Mouse (Mus musculus): ENCODE results near the gene Usp22. TPM values are rescaled to one million over a fixed set of nuclear protein-coding genes. Genes with fewer than 3 reads are reported as not detected.

Usp22 gene
- polyA plus RNA-seq, 1 experiment from 2014 or later = 344 TPM

DNA sequence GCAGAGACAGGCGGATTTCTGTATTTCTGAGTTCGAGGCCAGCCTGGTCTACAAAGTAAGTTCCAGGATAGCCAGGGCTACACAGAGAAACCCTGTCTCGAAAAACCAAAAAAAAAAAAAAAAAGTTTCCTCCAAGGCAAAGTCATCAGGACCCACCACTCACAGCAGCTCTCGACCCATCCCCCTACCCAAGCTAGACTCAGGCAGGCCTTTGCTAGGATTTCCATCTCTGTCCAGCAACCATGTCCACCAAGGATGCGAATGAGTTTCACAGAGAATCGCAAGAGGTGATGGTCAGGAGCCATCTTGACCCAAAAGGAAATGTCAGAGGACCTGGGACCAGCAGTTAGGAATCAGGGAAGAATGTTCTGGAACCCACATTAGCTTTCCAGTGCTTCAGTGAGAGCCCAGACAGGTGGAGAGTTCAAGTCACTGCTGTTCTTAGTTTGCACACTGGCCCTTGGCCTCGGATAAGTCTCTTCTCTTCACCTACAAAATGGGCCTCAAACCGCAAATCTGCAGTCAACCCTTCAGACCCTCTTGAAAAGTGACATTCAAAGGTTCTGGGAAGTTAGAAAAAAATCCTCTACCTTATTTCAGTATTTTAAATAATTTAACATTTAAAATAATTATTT is 47.3 kb downstream of the Usp22 start:
- no peak overlapping the region for H3K27ac ChIP-seq
- no peak overlapping the region for H3K4me2 ChIP-seq (replicated peaks)
- H3K4me3 ChIP-seq = no peak overlapping the region
- H3K9ac ChIP-seq = no peak overlapping the region
- H3K9me3 ChIP-seq (replicated peaks) = no peaks in the 10 kb centered on the region
- no peaks in the 10 kb centered on the region for H3K4me1 ChIP-seq
- WGBS = 91% methylated on average over 8 of the region's 8 CpGs
- ATAC-seq (ENCODE audit: low FRiP score) = no peak
- no peaks in the 10 kb centered on the region for H3K27me3 ChIP-seq
- no peaks in the 10 kb centered on the region for H3K36me3 ChIP-seq

DNA sequence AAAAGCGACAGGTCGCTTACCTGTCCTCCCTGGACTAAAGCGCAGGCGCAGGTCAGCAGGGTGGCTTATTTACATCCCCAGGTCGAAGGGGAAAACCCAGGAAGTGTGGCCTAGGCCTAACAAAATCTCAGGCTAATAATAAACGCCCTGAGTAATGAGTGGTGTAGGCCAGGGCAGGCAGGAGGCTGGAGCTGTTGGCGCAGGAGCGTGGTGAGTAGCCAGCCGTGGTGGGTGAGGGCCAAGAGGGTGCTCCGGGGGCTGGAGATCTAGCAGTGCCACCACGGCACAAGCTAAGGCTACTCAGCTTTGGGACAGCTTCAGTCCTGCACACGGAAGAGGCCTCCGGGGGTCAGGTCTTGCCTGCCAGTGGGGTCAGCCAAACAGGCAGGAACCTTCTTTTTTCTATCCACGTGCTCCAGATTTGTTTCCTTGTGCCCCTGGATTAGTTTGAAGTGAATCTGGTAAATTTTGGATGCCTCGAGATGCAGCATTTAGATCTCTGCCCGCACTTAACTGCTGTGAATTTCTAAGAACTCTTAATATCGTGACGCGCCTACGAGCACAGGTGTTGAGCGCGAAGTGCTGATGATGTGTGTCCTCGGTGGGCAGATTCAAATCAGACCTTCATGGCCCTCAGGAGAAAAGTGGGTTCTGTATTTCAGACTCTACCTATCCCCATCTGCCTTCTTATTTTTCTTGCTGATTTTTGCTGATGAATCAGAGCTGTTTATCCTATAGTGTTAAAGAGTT is 48.1 kb downstream of the Usp22 start, which contains the start of gene Tnfrsf13b:
Gene Tnfrsf13b (plus strand): TSS at position 150 of the 750 bp plus-strand sequence.
- Histone ChIP-seq H3K4me2 (replicated peaks) (no peak within 1 kb of the TSS), H3K27ac (no peak within 1 kb of the TSS), H3K4me3 (no peak within 1 kb of the TSS), H3K36me3 (no peaks in the 10 kb centered on the region), H3K9me3 (replicated peaks) (no peaks in the 10 kb centered on the region), H3K9ac (no peak within 1 kb of the TSS), H3K27me3 (no peaks in the 10 kb centered on the region), H3K4me1 (no peaks in the 10 kb centered on the region)
- ATAC-seq (ENCODE audit: low FRiP score) = no peak
- WGBS = 84% methylated on average over 23 of the region's 23 CpGs

DNA sequence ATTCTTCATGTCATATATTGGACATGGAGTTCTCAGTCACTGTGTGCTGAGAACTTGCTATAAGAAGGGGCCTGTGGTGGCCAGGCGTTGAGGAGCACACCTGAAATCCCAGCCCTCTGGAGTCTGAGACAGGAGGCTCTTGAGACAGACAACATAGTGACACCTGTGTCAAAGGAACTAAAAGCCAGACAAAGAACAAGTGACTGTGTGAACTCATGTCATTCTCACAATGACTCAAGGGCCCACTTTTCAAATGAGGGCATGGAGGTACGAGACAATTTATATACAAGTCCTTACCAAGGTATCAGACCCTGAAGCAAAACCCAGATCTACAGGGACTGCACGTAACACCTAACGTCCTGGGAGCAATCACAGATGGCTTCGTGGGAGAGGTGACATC is 48.9 kb downstream of the Usp22 start:
- no peaks in the 10 kb centered on the region for H3K9me3 ChIP-seq (replicated peaks)
- no peaks in the 10 kb centered on the region for H3K4me1 ChIP-seq
- no peak overlapping the region for H3K4me3 ChIP-seq
- H3K36me3 ChIP-seq = no peaks in the 10 kb centered on the region
- no peaks in the 10 kb centered on the region for H3K27me3 ChIP-seq
- no peak for ATAC-seq (ENCODE audit: low FRiP score)
- H3K9ac ChIP-seq = no peak overlapping the region
- H3K27ac ChIP-seq = no peak overlapping the region
- 86% methylated on average over 5 of the region's 5 CpGs for WGBS
- H3K4me2 ChIP-seq (replicated peaks) = no peak overlapping the region

DNA sequence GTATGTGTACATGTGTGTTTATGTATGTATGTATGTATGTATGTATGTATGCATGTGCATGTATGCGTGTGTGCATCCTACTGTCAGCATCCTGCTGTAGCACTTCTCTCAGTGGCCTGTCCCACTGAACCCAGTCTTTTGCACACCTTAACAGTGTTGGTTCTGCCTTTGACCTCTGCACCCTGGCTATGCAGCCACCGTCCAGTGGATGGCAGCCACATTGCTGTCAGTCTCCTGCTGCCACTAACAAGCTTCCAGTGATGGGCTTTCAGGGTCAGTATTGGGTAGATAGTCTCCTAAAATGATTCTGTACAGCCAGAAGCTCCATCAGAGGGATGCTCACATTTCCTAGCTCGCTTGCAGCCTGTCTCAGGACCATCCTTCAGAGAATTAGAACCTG is 51.0 kb downstream of the Usp22 start:
- no peaks in the 10 kb centered on the region for H3K27me3 ChIP-seq
- no peak overlapping the region for H3K27ac ChIP-seq
- WGBS = 70% methylated on average over 3 of the region's 3 CpGs
- no peaks in the 10 kb centered on the region for H3K4me1 ChIP-seq
- no peak for ATAC-seq (ENCODE audit: low FRiP score)
- H3K9ac ChIP-seq = no peak overlapping the region
- H3K4me3 ChIP-seq = no peak overlapping the region
- no peaks in the 10 kb centered on the region for H3K9me3 ChIP-seq (replicated peaks)
- no peak overlapping the region for H3K4me2 ChIP-seq (replicated peaks)
- H3K36me3 ChIP-seq = no peaks in the 10 kb centered on the region

DNA sequence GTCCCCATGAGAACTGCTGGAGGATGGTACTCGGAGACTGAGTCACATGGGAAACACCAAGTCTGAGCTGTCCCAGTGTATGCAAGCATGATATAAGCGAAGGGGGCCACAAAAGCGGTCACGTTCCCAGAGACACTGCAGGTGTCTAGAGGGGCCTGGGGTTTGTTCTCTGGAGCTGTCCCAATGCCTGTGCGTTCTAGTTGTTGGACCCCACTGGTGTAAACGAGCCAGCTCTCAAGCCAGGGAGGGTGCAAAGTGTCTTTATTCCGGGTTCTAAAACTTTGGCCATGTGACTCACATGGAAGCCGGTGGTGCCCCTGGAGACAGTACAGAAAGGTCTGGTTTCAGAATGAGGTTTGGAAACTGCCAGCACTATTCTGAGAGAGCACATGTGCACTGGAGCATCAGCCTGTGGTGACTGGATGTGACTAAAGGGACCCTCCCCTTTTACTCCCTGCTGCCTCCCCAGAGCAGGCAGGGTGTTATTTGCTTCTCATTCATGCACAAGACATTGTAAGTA is 52.0 kb downstream of the Usp22 start:
- WGBS = 88% methylated on average over 8 of the region's 8 CpGs
- no peaks in the 10 kb centered on the region for H3K9me3 ChIP-seq (replicated peaks)
- H3K27me3 ChIP-seq = no peaks in the 10 kb centered on the region
- ATAC-seq (ENCODE audit: low FRiP score) = no peak
- no peaks in the 10 kb centered on the region for H3K36me3 ChIP-seq
- H3K4me2 ChIP-seq (replicated peaks) = no peak overlapping the region
- no peak overlapping the region for H3K4me3 ChIP-seq
- no peak overlapping the region for H3K27ac ChIP-seq
- no peak overlapping the region for H3K9ac ChIP-seq
- H3K4me1 ChIP-seq = no peaks in the 10 kb centered on the region

DNA sequence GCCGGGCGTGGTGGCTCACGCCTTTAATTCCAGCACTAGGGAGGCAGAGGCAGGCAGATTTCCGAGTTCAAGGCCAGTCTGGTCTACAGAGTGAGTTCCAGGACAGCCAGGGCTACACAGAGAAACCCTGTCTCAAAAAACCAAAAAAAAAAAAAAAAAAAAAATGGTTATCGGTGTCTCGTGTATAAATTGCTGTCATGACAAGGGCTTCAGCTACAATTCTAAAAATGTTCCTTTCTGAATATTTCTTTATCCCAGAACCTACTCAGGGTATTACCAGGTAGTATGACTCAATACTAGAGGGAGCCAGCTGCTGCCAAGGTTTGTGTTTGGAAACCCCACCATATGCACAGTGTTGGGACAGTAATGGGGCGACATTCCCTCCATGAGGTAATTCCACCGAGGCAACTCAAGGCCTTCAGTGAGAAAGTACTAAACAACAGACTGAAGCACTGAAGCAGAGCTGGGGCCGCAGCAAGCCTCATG is 52.5 kb downstream of the Usp22 start:
- Histone ChIP-seq H3K9me3 (replicated peaks) (no peaks in the 10 kb centered on the region), H3K27ac (no peak overlapping the region), H3K4me1 (no peaks in the 10 kb centered on the region), H3K9ac (no peak overlapping the region), H3K36me3 (no peaks in the 10 kb centered on the region), H3K4me2 (replicated peaks) (no peak overlapping the region), H3K4me3 (no peak overlapping the region), H3K27me3 (no peaks in the 10 kb centered on the region)
- WGBS = 91% methylated on average over 9 of the region's 9 CpGs
- no peak for ATAC-seq (ENCODE audit: low FRiP score)

DNA sequence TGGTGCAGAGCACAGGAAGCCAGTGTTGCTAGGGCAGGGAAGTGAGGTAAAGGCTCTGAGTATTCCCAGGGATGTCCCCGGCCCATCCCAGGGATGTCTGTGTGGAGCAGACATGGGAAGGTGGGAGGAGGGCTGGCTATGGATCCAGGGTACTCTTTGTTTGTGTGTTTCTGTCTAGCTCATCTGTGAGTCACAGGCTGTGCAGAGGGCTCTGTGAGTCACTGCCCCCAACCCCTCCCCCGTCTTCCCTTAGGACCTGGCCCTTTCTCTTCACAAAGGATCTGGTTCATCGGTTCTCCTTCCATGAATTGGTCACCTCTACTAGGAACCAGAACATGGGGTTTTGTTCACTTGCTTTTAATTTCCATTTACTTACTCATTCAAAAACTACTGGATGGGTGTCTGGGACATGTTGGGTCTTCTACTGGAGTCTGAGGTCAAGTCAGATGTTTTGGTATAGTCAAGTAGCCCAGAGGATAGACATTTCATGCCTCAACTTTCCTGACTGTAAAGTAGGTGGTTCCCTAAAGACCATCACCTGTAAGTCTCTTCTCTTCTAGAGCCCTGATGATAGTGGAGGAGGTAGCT is 54.8 kb downstream of the Usp22 start:
- Histone ChIP-seq H3K4me1 (no peaks in the 10 kb centered on the region), H3K4me2 (replicated peaks) (no peak overlapping the region), H3K9ac (no peak overlapping the region), H3K27ac (no peak overlapping the region), H3K4me3 (no peak overlapping the region), H3K9me3 (replicated peaks) (no peaks in the 10 kb centered on the region), H3K36me3 (no peaks in the 10 kb centered on the region), H3K27me3 (no peaks in the 10 kb centered on the region)
- no peak for ATAC-seq (ENCODE audit: low FRiP score)
- WGBS = 88% methylated on average over 3 of the region's 3 CpGs

DNA sequence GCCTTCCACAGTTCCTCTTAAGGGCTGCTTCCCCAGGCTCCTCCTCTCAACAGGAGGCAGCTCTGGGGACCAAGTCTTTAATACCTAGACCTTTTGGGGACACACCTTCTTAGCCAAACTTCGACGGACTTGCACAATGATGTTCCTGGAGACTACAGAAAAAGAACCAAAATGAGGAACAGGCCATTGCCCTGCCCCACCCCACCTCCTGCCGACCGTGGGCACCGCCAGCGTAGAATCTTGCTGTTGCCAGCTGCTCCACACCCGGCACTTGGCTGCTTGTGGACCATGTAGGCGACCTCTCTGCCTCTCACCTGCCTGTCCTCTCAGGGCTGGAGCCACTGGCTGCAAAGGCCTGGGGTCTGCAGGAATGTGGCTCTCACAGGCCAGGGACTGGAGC is 58.6 kb downstream of the Usp22 start:
- H3K4me2 ChIP-seq (replicated peaks) = no peak overlapping the region
- H3K36me3 ChIP-seq = no peaks in the 10 kb centered on the region
- no peak overlapping the region for H3K27ac ChIP-seq
- H3K27me3 ChIP-seq = no peaks in the 10 kb centered on the region
- no peaks in the 10 kb centered on the region for H3K9me3 ChIP-seq (replicated peaks)
- H3K9ac ChIP-seq = no peak overlapping the region
- H3K4me1 ChIP-seq = no peaks in the 10 kb centered on the region
- no peak overlapping the region for H3K4me3 ChIP-seq
- no peak for ATAC-seq (ENCODE audit: low FRiP score)
- WGBS = 64% methylated on average over 8 of the region's 8 CpGs

DNA sequence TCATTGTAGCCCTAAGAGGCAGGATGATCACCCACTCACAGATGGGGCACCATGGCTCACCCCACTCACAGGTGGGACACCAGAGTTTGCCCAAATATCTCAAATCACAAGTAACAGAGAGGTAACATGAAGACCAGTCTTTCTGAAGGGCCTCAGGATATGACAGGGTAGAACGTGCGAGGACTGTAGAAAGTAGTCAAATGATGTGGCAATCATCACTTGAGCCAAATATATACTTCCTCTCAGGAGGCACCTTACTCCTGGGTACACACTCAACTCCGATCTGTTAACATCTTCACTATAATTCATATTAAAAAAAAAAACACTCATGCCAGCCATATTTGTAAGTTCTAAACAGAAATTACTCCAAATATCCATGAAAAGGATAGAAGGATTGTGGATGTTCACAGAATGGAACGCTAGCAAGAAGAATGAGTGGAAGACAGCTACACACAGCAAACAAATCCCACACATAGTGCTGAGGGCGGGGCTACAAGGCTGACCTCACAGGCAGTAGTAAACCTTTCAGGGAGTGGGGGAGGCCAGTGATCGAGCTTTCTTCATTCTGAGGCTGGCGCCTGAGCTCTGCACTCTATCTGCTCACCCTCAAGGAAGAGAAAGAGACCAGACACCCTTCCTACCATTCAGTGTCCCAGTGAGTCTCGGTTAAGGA is 62.4 kb downstream of the Usp22 start:
- H3K27ac ChIP-seq = no peak overlapping the region
- no peaks in the 10 kb centered on the region for H3K27me3 ChIP-seq
- 0 out of 2 replicates have a peak, but pooled peaks cover 3% of the 10 kb centered on the region for H3K4me1 ChIP-seq
- ATAC-seq (ENCODE audit: low FRiP score) = no peak
- no peak overlapping the region for H3K4me3 ChIP-seq
- H3K4me2 ChIP-seq (replicated peaks) = no peak overlapping the region
- H3K9ac ChIP-seq = no peak overlapping the region
- 84% methylated on average over 8 of the region's 8 CpGs for WGBS
- no peaks in the 10 kb centered on the region for H3K9me3 ChIP-seq (replicated peaks)
- H3K36me3 ChIP-seq = no peaks in the 10 kb centered on the region

DNA sequence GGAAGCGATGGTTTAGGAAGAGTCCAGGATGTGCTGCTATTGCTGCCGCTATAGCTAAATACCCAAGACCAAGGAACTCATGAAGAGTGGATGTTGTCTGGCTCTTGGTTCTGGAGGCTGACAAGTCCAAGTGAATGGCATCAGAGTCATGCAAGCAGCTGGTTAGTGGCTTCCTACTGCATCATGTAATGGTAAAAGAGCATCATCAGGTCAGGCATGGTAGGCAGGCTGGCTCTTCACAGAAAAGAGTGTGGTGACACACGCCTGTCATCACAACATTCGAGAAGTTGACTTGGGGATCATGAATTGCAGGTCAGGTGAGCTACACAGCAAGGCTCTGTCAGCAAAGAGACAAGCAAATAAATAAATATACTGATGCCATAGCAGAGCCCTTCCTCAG is 63.4 kb downstream of the Usp22 start:
- H3K9me3 ChIP-seq (replicated peaks) = no peaks in the 10 kb centered on the region
- WGBS = 93% methylated on average over 4 of the region's 4 CpGs
- no peak for ATAC-seq (ENCODE audit: low FRiP score)

DNA sequence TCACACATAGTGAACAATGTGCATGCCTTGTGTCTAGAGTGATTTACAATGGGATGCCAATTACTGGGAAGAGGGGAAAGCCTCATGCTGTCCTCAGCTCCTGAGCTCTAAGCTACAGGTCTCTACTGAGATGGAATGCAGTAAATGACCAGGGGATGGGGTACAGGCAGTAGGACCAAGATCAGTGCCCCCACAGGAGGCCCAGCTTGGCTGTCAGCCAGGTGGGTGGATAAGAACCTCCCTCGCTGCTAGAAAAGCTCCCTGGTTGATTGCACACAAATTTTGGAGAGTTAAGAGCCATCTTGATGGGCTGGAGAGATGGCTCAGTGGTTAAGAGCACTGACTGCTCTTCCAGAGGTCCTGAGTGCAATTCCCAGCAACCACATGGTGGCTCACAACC is 63.9 kb downstream of the Usp22 start:
- 40% methylated on average over 1 of the region's 1 CpGs for WGBS
- Histone ChIP-seq H3K4me1 (0 out of 2 replicates have a peak, but pooled peaks cover 3% of the 10 kb centered on the region), H3K36me3 (no peaks in the 10 kb centered on the region), H3K9me3 (replicated peaks) (no peaks in the 10 kb centered on the region), H3K27me3 (0 out of 2 replicates have a peak, but pooled peaks cover 2% of the 10 kb centered on the region), H3K4me2 (replicated peaks) (no peak overlapping the region), H3K4me3 (no peak overlapping the region), H3K9ac (no peak overlapping the region), H3K27ac (no peak overlapping the region)
- no peak for ATAC-seq (ENCODE audit: low FRiP score)

More for the DNA sequence above, 63.4 kb downstream of the Usp22 start:
- H3K9ac ChIP-seq = no peak overlapping the region
- H3K27me3 ChIP-seq = 0 out of 2 replicates have a peak, but pooled peaks cover 2% of the 10 kb centered on the region
- H3K4me3 ChIP-seq = no peak overlapping the region
- H3K4me1 ChIP-seq = 0 out of 2 replicates have a peak, but pooled peaks cover 3% of the 10 kb centered on the region
- no peak overlapping the region for H3K4me2 ChIP-seq (replicated peaks)
- H3K36me3 ChIP-seq = no peaks in the 10 kb centered on the region
- H3K27ac ChIP-seq = no peak overlapping the region

DNA sequence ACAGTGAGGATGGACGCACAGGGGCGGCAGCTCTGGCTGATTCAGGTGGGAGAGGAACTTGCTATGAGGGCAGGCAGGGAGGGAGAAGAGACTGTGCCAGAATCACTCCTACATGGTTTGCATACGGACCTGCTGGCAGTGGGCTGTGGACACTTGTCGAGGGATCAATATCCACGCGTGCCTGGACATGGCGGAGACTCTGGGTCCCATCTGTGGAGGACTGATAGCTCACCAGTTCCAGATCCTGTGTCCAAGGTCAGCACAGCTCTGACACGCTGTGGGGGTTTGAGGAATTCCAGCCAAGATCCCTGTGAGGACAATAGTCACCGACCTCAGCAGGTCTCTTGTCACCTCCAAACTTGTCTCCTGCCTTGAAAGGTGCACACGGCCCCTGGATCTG is 64.7 kb downstream of the Usp22 start:
- Histone ChIP-seq H3K4me1 (0 out of 2 replicates have a peak, but pooled peaks cover 3% of the 10 kb centered on the region), H3K36me3 (no peaks in the 10 kb centered on the region), H3K4me3 (no peak overlapping the region), H3K4me2 (replicated peaks) (no peak overlapping the region), H3K9ac (no peak overlapping the region), H3K9me3 (replicated peaks) (no peaks in the 10 kb centered on the region), H3K27me3 (0 out of 2 replicates have a peak, but pooled peaks cover 2% of the 10 kb centered on the region), H3K27ac (no peak overlapping the region)
- no peak for ATAC-seq (ENCODE audit: low FRiP score)
- WGBS = 83% methylated on average over 10 of the region's 10 CpGs
